Mouse (Mus musculus): ENCODE results near the gene Cyp2b19. TPM values are rescaled to one million over a fixed set of nuclear protein-coding genes. Genes with fewer than 3 reads are reported as not detected.

The Cyp2b19 gene
- polyA plus RNA-seq, 1 experiment from 2014 or later = not detected

Other genes with a start within 250 kb of the Cyp2b19 start
- gene Nlrp9a, start 222.1 kb upstream of the Cyp2b19 start, polyA plus RNA-seq (2016; fragmentation: Nextera tagmentation; extraction: Ambion mirVana) = not detected in 2 replicates
- gene Vmn1r185, start 138.7 kb upstream of the Cyp2b19 start, polyA plus RNA-seq (2016; fragmentation: Nextera tagmentation; extraction: Ambion mirVana) = not detected in 2 replicates
- gene Cyp2b23, start 70.7 kb upstream of the Cyp2b19 start, polyA plus RNA-seq (2016; fragmentation: Nextera tagmentation; extraction: Ambion mirVana) = not detected in 2 replicates
- not detected in 2 replicates for gene Cyp2g1, start 51.8 kb downstream of the Cyp2b19 start, polyA plus RNA-seq (2016; fragmentation: Nextera tagmentation; extraction: Ambion mirVana)
- not detected in 2 replicates for gene Cyp2a5, start 78.2 kb downstream of the Cyp2b19 start, polyA plus RNA-seq (2016; fragmentation: Nextera tagmentation; extraction: Ambion mirVana)
- gene Cyp2a22, start 182.2 kb downstream of the Cyp2b19 start, polyA plus RNA-seq (2016; fragmentation: Nextera tagmentation; extraction: Ambion mirVana) = not detected in 2 replicates

Measured in limb, embryonic 12.5 days (tissue).